Mouse (Mus musculus) small intestine, adult 2 months (tissue): Measurements from ENCODE around the gene Ankle2.

Source experiments
- CTCF ChIP-seq: fragments of 200-500 bp; IDR thresholded peaks from 2 replicates; pipeline ENCODE4 v1.5.1; 2012; ENCODE audit warnings: low read depth, mild to moderate bottlenecking, control low read depth, inconsistent platforms, low read length, moderate library complexity, mixed read lengths; ENCODE audit not compliant: insufficient replicate concordance, insufficient read length; ENCODE audit errors: extremely low read depth
- POLR2A ChIP-seq: fragments of 200-500 bp; IDR thresholded peaks from 2 replicates; pipeline ENCODE4 v1.6.1; 2012; ENCODE audit warnings: low read depth, mild to moderate bottlenecking, control low read depth, inconsistent platforms, low read length, moderate library complexity

- TF ChIP-seq CTCF (peak; percentile 30; the same call in 1 of the 2 replicates), POLR2A (no peak)
These were observed 26.0 kb upstream of the Ankle2 start for GRCm38 (mm10) chr5:110204777-110205176.
